Mouse (Mus musculus) olfactory bulb, adult 2 months (tissue): ENCODE measurements around the gene Bmpr1b.

Experiments
- CTCF ChIP-seq: fragments of 200-500 bp; IDR thresholded peaks from 2 replicates; pipeline ENCODE4 v1.5.1; 2012; ENCODE audit warnings: low read depth, mild to moderate bottlenecking, low read length, moderate library complexity; ENCODE audit not compliant: insufficient read depth
- POLR2A ChIP-seq: fragments of 200-500 bp; IDR thresholded peaks from 2 replicates; pipeline ENCODE4 v1.6.1; 2012; ENCODE audit warnings: mild to moderate bottlenecking, low read depth, low read length, moderate library complexity; ENCODE audit not compliant: insufficient read depth

GRCm38 (mm10) chr3:141948096-141948495 is 221.1 kb downstream of the Bmpr1b start:
- TF ChIP-seq CTCF, result no peak
- no peak for TF ChIP-seq POLR2A
